Mouse (Mus musculus) heart, embryonic 13.5 days (tissue): Measurements from ENCODE around the gene E330034G19Rik. TPM values are rescaled to one million over a fixed set of nuclear protein-coding genes. Genes with fewer than 3 reads are reported as not detected.
"Not testable (repeated sequence)": the region's sequence is repeated elsewhere in the genome, so short reads cannot be mapped to it uniquely, and the experiment has no call there.

Experiments used
- ATAC-seq: fragments of 200-750 bp; cut with Nextera tagmentation; 2 replicates; pipeline ENCODE4 v1.8.0; 2017; ENCODE audit warnings: moderate TSS enrichment; ENCODE audit not compliant: insufficient number of reproducible peaks, low FRiP score, low TSS enrichment; ENCODE audit errors: extremely low read depth
- H3K27ac ChIP-seq: fragments of 300-500 bp; sonication (generic); replicated peaks from 2 replicates; pipeline ENCODE4 v1.5.1; 2015; ENCODE audit warnings: moderate library complexity, mild to moderate bottlenecking, inconsistent platforms
- H3K27me3 ChIP-seq: fragments of 300-500 bp; sonication (generic); replicated peaks from 2 replicates; pipeline ENCODE4 v1.6.1; 2015; ENCODE audit warnings: mild to moderate bottlenecking, inconsistent platforms
- H3K36me3 ChIP-seq: fragments of 300-500 bp; sonication (generic); 2 replicates; pipeline ENCODE4 v1.6.1; 2015; ENCODE audit warnings: mild to moderate bottlenecking, inconsistent platforms
- H3K4me1 ChIP-seq: fragments of 300-500 bp; sonication (generic); 2 replicates; pipeline ENCODE4 v1.6.1; 2015; ENCODE audit warnings: inconsistent platforms
- H3K4me2 ChIP-seq: fragments of 300-500 bp; sonication (generic); 2 replicates; pipeline ENCODE4 v1.6.1; 2015; ENCODE audit warnings: inconsistent platforms, mild to moderate bottlenecking, moderate library complexity
- H3K4me3 ChIP-seq: fragments of 300-500 bp; sonication (generic); 2 replicates; pipeline ENCODE4 v1.5.1; 2015; ENCODE audit warnings: moderate library complexity, mild to moderate bottlenecking, inconsistent platforms
- H3K9ac ChIP-seq: fragments of 300-500 bp; sonication (generic); 2 replicates; pipeline ENCODE4 v1.6.1; 2015; ENCODE audit warnings: inconsistent platforms, mild to moderate bottlenecking, moderate library complexity
- H3K9me3 ChIP-seq: fragments of 300-500 bp; sonication (generic); 2 replicates; pipeline ENCODE4 v1.6.1; 2016; ENCODE audit warnings: inconsistent platforms
- WGBS: fragments of 180-500 bp; shearing (Covaris S2); methylation state at CpG from one replicate; pipeline ENCODE4 v1.1.7; 2015; ENCODE audit warnings: mixed read lengths; 5-methylcytosine and 5-hydroxymethylcytosine counted together
- polyA plus RNA-seq: library from polyadenylated mRNA; unstranded; fragments of >200 nt; fragmentation: Nextera tagmentation; extraction: Ambion mirVana; gene quantifications from 2 replicates; pipeline ENCODE4 v1.2.1, GENCODE M21; 2015

The E330034G19Rik gene
- polyA plus RNA-seq, 1 experiment from 2014 or later: not detected

GRCm38 (mm10) chr14:24347007-24347406 is 54.0 kb downstream of the E330034G19Rik start:
- H3K36me3 ChIP-seq: not testable (repeated sequence)
- 84% methylated on average over 3 of the region's 3 CpGs for WGBS

GRCm38 (mm10) chr14:24358295-24358951 is 65.4 kb downstream of the E330034G19Rik start:
- Histone ChIP-seq H3K4me2 (no peak overlapping the region), H3K27ac (no peak overlapping the region), H3K27me3 (no peaks in the 10 kb centered on the region), H3K9ac (no peak overlapping the region), H3K4me3 (no peak overlapping the region), H3K4me1 (no peaks in the 10 kb centered on the region), H3K9me3 (no peaks in the 10 kb centered on the region), H3K36me3 (no peaks in the 10 kb centered on the region)
- WGBS: 69% methylated on average over 22 of the region's 22 CpGs
- no peak for ATAC-seq

More at GRCm38 (mm10) chr14:24347007-24347406, 54.0 kb downstream of the E330034G19Rik start:
- H3K27ac ChIP-seq, ATAC-seq, H3K9ac ChIP-seq, H3K27me3 ChIP-seq, H3K9me3 ChIP-seq, H3K4me3 ChIP-seq, H3K4me1 ChIP-seq, H3K4me2 ChIP-seq: not testable (repeated sequence)

Other genes with a start within 250 kb of the E330034G19Rik start
- 8.6 and 10.4 TPM in 2 replicates for gene Dlg5, start 47.3 kb upstream of the E330034G19Rik start, polyA plus RNA-seq
- 12.6 and 13.8 TPM in 2 replicates for gene Polr3a, start 193.8 kb downstream of the E330034G19Rik start, polyA plus RNA-seq
- gene Rps24, start 193.9 kb downstream of the E330034G19Rik start, polyA plus RNA-seq: 597 and 600 TPM in 2 replicates